Mouse (Mus musculus) midbrain, embryonic 11.5 days (tissue): Measurements from ENCODE around the gene Prl7c1. TPM values are rescaled to one million over a fixed set of nuclear protein-coding genes. Genes with fewer than 3 reads are reported as not detected.
"Not testable (repeated sequence)": the region's sequence is repeated elsewhere in the genome, so short reads cannot be mapped to it uniquely, and the experiment has no call there.

Source experiments
- ATAC-seq: fragments of 200-750 bp; cut with Nextera tagmentation; 2 replicates; pipeline ENCODE4 v1.8.0; 2017; ENCODE audit warnings: moderate TSS enrichment, moderate library complexity; ENCODE audit not compliant: low FRiP score
- DNase-seq: peaks from one replicate; pipeline ENCODE4 v3.0.0; 2015; ENCODE audit warnings: low spot score; ENCODE audit errors: missing footprints
- H3K27ac ChIP-seq: fragments of 300-500 bp; sonication (generic); 2 replicates; pipeline ENCODE4 v1.5.1; 2014; ENCODE audit warnings: low read depth, low read length
- H3K27me3 ChIP-seq: fragments of 300-500 bp; sonication (generic); 2 replicates; pipeline ENCODE4 v1.6.1; 2014; ENCODE audit warnings: mild to moderate bottlenecking, low read length, moderate library complexity, mixed read lengths; ENCODE audit not compliant: control insufficient read depth, insufficient read depth
- H3K36me3 ChIP-seq: fragments of 300-500 bp; sonication (generic); 2 replicates; pipeline ENCODE4 v1.6.1; 2014; ENCODE audit warnings: mild to moderate bottlenecking, low read length, moderate library complexity, mixed read lengths; ENCODE audit not compliant: control insufficient read depth, insufficient read depth
- H3K4me1 ChIP-seq: fragments of 300-500 bp; sonication (generic); 2 replicates; pipeline ENCODE4 v1.6.1; 2014; ENCODE audit warnings: low read length; ENCODE audit not compliant: control insufficient read depth, insufficient read depth
- H3K4me2 ChIP-seq: fragments of 300-500 bp; sonication (generic); 2 replicates; pipeline ENCODE4 v1.6.1; 2014; ENCODE audit warnings: mild to moderate bottlenecking, moderate library complexity
- H3K4me3 ChIP-seq: fragments of 300-500 bp; sonication (generic); 2 replicates; pipeline ENCODE4 v1.5.1; 2014; ENCODE audit warnings: low read depth, low read length
- H3K9ac ChIP-seq: fragments of 300-500 bp; sonication (generic); 2 replicates; pipeline ENCODE4 v1.6.1; 2014; ENCODE audit warnings: low read length
- H3K9me3 ChIP-seq: fragments of 300-500 bp; sonication (generic); 2 replicates; pipeline ENCODE4 v1.6.1; 2016; ENCODE audit warnings: low read length; ENCODE audit not compliant: control insufficient read depth
- WGBS: fragments of 180-500 bp; shearing (Covaris S2); extraction: QIAGEN DNeasy Blood & Tissue Kit; methylation state at CpG from one replicate; pipeline ENCODE4 v1.1.7; 2014; 5-methylcytosine and 5-hydroxymethylcytosine counted together
- polyA plus RNA-seq: library from polyadenylated mRNA; unstranded; fragments of >200 nt; fragmentation: Nextera tagmentation; extraction: Ambion mirVana; gene quantifications from 2 replicates; pipeline ENCODE4 v1.2.1, GENCODE M21; 2014

Prl7c1 gene
- polyA plus RNA-seq: not detected in 2 replicates

GRCm38 (mm10) chr13:27780704-27781103 lies at the start of gene Prl7c1:
Gene Prl7c1, minus strand, starts transcription at chr13:27780804.
- not testable (repeated sequence) for H3K36me3 ChIP-seq, H3K4me1 ChIP-seq, ATAC-seq, H3K9me3 ChIP-seq, H3K27me3 ChIP-seq, H3K9ac ChIP-seq, H3K4me3 ChIP-seq, H3K27ac ChIP-seq, H3K4me2 ChIP-seq, DNase-seq
- 93% methylated on average over 2 of the region's 3 CpGs for WGBS

DNA sequence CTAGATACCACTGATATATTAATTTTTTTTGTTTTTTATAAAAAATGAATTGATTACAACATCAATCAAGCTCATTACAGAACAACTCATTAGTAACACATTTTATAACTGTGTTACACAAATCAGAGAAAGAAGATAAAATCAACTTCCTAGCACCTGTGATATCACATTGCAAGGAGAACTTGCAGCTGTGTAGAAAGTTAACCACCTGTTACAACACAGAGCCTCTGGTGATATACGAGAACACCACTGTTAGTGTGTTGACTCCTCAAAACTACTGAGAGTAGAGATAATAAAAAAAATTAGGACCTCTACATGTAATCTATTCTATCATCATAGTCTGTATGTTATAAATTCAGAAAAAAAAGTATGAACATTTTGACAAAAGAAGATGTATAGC lies 22.2 kb upstream of the Prl7c1 start:
- DNase-seq (no peak), ATAC-seq (no peak)
- H3K27me3 ChIP-seq: no peaks in the 10 kb centered on the region
- no peak overlapping the region for H3K4me3 ChIP-seq
- H3K27ac ChIP-seq: no peak overlapping the region
- no peaks in the 10 kb centered on the region for H3K4me1 ChIP-seq
- H3K9me3 ChIP-seq: no peaks in the 10 kb centered on the region
- no peaks in the 10 kb centered on the region for H3K36me3 ChIP-seq
- WGBS: 85% methylated on average over 1 of the region's 1 CpGs
- no peak overlapping the region for H3K9ac ChIP-seq
- no peak overlapping the region for H3K4me2 ChIP-seq

DNA sequence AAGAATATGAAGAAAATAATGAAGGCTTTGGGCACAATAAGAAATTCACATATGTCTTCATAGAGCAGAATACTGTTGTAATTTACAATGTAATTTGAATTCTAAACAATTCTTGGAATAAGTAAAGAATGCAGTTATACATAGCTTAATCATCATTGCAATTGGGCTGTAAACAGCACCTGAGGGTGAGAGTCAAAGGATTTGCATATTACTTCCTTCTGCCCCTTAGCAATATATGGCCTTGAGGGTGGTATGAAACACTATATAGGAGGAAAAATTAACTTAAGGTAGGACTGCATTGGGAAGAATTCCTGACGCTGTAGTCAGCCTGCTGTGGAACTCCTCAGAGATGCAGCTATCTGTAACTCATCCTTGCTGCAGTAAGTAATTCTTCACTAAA lies 20.8 kb upstream of the Prl7c1 start, which contains the start of gene Prl2a1:
TSS of gene Prl2a1 (plus strand) at position 301 of the 400 bp plus-strand sequence.
- no peaks in the 10 kb centered on the region for H3K9me3 ChIP-seq
- no peaks in the 10 kb centered on the region for H3K36me3 ChIP-seq
- no peak within 1 kb of the TSS for H3K27ac ChIP-seq
- H3K27me3 ChIP-seq: no peaks in the 10 kb centered on the region
- WGBS: 83% methylated on average over 1 of the region's 1 CpGs
- no peak within 1 kb of the TSS for H3K4me3 ChIP-seq
- ATAC-seq: no peak
- no peak within 1 kb of the TSS for H3K4me2 ChIP-seq
- H3K4me1 ChIP-seq: no peaks in the 10 kb centered on the region
- no peak within 1 kb of the TSS for H3K9ac ChIP-seq
- no peak for DNase-seq

DNA sequence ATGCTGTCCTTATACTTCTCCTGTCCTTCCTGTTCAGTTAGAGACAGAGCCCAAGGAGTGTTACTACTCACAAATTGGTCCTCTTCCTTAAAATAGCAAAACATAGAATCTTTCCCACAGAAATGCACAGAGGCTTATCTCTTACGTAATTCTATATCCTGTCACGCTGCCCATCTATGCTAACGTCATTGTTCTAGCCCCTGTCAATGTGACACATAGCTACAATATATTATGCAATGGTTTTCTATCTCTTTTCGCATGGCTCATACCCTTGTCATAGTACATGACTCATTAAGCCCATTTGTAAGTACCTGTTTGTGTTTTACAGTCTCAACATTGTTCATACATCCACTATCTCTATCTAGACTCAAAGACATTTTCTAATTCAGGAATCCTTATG lies 18.7 kb upstream of the Prl7c1 start:
- H3K9ac ChIP-seq: no peak overlapping the region
- H3K4me1 ChIP-seq: no peaks in the 10 kb centered on the region
- no peak overlapping the region for H3K4me3 ChIP-seq
- H3K4me2 ChIP-seq: no peak overlapping the region
- ATAC-seq (no peak), DNase-seq (no peak)
- no peak overlapping the region for H3K27ac ChIP-seq
- no peaks in the 10 kb centered on the region for H3K36me3 ChIP-seq
- no peaks in the 10 kb centered on the region for H3K9me3 ChIP-seq
- no peaks in the 10 kb centered on the region for H3K27me3 ChIP-seq
- 88% methylated on average over 4 of the region's 4 CpGs for WGBS

GRCm38 (mm10) chr13:27734512-27735186 lies 46.0 kb downstream of the Prl7c1 start:
- 90% methylated on average over 10 of the region's 10 CpGs for WGBS
- Histone ChIP-seq H3K4me3 (no peak overlapping the region), H3K4me1 (no peaks in the 10 kb centered on the region), H3K27ac (no peak overlapping the region), H3K36me3 (no peaks in the 10 kb centered on the region), H3K27me3 (no peaks in the 10 kb centered on the region), H3K9me3 (no peaks in the 10 kb centered on the region), H3K4me2 (no peak overlapping the region), H3K9ac (no peak overlapping the region)
- ATAC-seq (no peak), DNase-seq (no peak)

DNA sequence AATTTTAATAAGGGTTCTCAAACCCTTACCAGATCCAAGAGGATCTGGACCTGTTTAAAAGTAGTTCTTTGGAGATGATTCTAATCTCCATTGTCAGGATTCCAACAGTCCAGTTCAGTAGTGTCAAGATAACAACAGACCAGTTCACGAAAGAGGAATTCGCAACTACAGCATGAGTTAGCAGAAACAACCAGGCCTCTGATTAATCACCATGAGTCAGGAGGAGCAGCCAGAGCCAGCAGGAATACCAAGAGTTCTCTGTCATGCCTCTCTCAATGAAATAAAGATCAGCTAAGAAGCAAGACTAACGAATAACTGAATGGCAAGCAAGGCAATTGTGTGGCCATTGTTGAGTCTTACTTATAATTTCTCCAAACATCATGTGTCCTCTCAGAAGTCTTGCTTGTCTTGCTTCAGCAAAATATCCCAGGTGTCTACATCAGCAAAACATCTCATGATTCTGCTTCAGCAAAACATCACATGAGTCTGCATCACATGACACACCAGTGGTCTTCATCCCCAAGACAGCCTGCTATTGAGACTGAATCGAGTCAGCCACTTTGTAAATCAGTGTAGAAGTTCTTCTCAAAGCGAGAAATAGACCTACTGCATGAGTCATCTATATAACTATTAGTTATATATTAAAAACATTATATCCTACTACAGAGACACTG lies 50.2 kb downstream of the Prl7c1 start:
- H3K4me1 ChIP-seq, H3K4me3 ChIP-seq, H3K27me3 ChIP-seq, H3K27ac ChIP-seq, DNase-seq, H3K9me3 ChIP-seq, H3K9ac ChIP-seq, H3K4me2 ChIP-seq, ATAC-seq, H3K36me3 ChIP-seq: not testable (repeated sequence)
- 86% methylated on average over 5 of the region's 5 CpGs for WGBS

DNA sequence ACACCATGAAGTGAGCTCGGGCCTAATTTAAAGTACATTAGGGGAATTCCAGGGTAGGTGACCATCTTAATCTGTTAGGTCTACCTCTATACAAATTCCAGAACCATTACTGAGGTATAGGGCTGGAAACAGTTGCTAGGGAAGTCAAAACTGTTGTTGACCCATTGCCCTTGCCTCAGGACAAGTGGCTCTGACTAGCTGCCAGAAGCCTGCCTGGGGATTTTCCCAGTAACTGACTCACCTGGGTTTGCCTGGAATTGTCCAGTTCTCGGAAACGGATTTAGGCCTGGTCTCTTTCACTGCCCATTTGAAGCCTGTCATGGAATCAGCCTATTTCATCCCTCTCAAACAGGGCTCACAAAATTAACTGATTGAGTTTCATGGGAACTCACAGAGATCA lies 55.5 kb downstream of the Prl7c1 start:
- H3K4me2 ChIP-seq, H3K27ac ChIP-seq, H3K36me3 ChIP-seq, H3K4me1 ChIP-seq, ATAC-seq, H3K4me3 ChIP-seq, H3K9me3 ChIP-seq, H3K9ac ChIP-seq, H3K27me3 ChIP-seq, DNase-seq: not testable (repeated sequence)
- 87% methylated on average over 3 of the region's 3 CpGs for WGBS

Other genes with a start within 250 kb of the Prl7c1 start
- not detected in 2 replicates for gene Prl8a9, start 216.2 kb downstream of the Prl7c1 start, polyA plus RNA-seq
- not detected in 2 replicates for gene Prl8a1, start 198.6 kb downstream of the Prl7c1 start, polyA plus RNA-seq
- gene Prl7b1, start 170.2 kb downstream of the Prl7c1 start, polyA plus RNA-seq: not detected in 2 replicates
- gene Prl7a1, start 138.3 kb downstream of the Prl7c1 start, polyA plus RNA-seq: not detected in 2 replicates
- gene Prl7a2, start 112.8 kb downstream of the Prl7c1 start, polyA plus RNA-seq: not detected in 2 replicates
- gene Prl7d1, start 64.1 kb downstream of the Prl7c1 start, polyA plus RNA-seq: not detected in 2 replicates
- gene Prl2a1, start 20.9 kb upstream of the Prl7c1 start, polyA plus RNA-seq: not detected in 2 replicates
- gene Prl2c1, start 68.5 kb upstream of the Prl7c1 start, polyA plus RNA-seq: not detected in 2 replicates
- not detected in 2 replicates for gene Prl4a1, start 235.4 kb upstream of the Prl7c1 start, polyA plus RNA-seq